Mouse (Mus musculus) large intestine, adult 2 months (tissue): ENCODE data around the gene Chrna5. TPM values are rescaled to one million over a fixed set of nuclear protein-coding genes. Genes with fewer than 3 reads are reported as not detected.

Experiments
- DNase-seq: peaks from one replicate; pipeline ENCODE4 v3.0.0-alpha.2; 2012; ENCODE audit warnings: low read depth, low spot score
- WGBS: fragments of 180-500 bp; shearing (Covaris S2); methylation state at CpG from one replicate; pipeline ENCODE4 v1.1.7; 2018; 5-methylcytosine and 5-hydroxymethylcytosine counted together
- polyA plus RNA-seq: library from polyadenylated mRNA; depleted of rRNA; stranded (reverse); fragments of >200 nt; gene quantifications from 2 replicates; pipeline ENCODE4 v1.2.3, GENCODE M21; 2012

The Chrna5 gene
- polyA plus RNA-seq, 1 experiment: 0.17 TPM

DNA sequence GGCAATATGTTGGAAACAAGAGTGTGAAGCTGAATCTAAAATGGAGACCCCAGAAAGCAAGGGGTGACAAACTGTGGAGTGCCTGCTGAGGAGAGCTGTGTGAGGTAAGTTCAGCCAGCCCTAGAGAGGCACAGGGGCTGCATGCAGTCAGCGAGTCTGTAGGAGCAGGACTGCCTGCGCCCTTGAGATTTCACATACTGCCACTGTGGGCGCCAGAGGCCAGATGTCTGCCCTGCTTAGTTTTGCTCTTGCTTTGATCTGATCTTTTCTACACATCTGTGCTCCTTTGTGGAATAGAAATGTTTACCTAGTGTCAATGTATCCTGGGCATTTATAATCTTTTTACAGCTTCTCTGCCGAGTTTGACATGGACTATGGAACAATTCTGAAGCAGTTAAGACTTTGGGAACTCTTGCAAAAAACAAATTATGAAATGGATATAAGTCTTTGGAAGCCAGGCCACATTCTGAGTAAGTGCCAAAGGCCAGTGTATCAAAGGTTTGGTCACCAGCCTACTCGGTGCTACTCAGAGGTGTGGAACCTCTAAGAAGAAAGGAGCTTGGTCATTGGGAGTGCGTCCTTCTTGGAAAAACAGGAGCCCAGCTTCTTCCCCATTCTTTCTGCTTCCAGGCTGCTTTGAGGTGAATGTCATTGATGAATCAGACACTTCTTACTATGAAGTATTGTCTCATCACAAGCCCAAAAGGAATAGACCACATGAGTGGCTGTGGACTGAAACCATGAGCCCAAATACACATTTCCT is 30.1 kb downstream of the Chrna5 start:
- 14% methylated on average over 6 of the region's 6 CpGs for WGBS
- peak; percentile 50 for DNase-seq

DNA sequence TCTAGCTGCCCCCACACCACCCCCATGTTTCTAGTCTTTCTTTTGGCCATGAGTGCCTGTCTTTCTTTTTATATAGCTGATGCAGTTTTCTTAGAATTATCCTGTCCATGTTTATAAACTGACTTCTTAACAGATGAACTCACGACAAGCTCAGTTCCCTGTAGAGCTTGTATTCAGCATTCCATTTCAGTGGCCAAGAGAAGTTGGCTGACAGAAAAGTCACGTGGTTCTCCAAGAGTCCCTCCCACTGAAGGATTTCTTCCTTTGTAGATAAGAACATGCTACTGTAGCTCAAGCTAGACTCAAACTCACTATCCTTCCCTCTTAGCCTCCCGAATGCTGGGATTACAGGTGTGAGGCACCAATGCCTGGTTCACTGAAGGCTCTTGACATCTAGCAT is 36.2 kb downstream of the Chrna5 start:
- 61% methylated on average over 3 of the region's 3 CpGs for WGBS
- DNase-seq: no peak

DNA sequence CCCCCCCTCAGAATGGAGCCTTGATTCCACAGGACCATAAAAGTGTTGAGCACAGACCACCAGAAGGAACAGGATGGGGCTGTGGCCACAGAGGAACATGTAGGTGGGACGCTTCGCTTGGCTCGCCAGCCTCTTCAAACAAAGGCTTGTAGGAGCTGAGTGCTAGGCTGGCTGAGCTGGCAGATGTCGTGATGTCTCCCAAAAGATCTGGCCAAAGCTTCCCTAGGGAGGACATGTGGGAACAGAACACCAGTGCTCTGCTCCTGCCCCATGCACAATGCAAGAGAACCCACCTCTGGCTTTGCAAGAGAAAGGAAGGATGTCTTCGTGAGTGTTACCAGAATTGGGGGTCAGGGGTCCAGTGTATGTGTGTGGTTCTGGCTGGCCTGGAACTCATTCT is 42.6 kb downstream of the Chrna5 start:
- DNase-seq: no peak
- WGBS: 73% methylated on average over 5 of the region's 5 CpGs

DNA sequence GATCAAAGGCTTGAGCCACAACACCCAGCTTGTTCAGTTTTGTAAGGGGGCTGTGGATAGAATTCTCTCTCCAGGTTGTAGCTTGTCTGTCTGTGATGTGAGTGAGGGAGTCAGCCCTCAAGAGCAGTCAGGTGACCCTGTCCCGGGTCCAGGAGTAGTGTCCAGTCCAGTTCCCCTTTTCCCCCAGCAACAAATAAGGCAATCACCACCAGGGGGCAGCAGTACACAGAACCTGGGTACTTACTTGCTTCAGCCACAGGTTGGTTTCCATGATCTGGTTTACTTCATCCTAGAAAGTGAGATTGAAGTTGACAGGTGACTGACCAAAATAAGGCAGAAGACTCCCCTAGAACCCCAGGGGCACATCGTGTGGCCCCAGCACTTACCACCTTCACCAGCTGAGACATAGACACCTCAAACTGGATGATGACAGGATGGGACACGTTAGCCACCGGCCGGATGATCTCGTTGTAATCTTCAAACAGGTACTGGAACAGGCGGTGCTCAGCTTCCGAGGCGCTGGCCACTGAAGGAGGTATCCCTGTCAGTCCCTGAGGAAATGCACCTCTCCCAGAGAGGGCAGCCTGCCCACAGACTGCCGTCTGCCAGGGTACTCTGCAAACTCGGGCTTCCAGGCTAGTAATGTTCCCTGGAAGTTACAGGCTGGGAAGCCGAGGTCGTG is 43.4 kb downstream of the Chrna5 start:
- peak; percentile 66 for DNase-seq
- 39% methylated on average over 13 of the region's 13 CpGs for WGBS

DNA sequence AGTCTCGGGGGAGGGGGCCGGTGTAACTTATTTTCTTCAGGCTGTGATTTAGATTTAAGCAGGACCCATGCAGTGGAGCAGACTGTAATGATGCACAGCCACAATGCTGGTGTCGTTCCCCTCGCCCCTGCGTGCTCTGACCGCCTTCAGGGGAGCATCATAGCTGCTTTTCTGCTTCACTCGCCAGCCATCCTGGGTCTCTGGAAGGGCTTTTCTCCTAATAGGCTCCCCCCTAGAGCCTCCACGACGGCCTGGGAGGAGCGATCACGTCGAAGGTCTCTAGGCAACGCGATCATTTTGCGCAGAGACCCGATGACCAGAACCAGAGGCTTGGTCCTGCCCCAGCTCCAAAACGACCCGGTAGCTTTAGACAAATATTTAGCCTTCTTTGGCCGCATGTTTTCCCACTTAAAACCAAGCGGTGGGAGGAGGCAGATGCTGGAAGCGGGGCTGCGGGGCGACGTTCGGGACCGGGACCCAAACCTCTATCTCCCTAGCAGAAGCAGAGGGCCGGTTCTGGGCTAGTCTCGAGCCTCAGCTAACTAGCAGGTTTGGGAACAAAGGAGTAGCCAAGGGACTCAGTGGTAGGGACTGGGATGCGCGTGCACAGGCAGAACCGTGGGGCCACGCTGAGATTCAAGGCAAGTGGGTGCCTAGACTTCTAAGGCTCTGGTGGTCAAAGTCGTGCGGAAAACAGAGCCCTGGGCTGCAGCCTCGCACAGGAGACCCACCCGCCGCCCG is 45.0 kb downstream of the Chrna5 start:
- WGBS: 15% methylated on average over 38 of the region's 38 CpGs
- no peak for DNase-seq

DNA sequence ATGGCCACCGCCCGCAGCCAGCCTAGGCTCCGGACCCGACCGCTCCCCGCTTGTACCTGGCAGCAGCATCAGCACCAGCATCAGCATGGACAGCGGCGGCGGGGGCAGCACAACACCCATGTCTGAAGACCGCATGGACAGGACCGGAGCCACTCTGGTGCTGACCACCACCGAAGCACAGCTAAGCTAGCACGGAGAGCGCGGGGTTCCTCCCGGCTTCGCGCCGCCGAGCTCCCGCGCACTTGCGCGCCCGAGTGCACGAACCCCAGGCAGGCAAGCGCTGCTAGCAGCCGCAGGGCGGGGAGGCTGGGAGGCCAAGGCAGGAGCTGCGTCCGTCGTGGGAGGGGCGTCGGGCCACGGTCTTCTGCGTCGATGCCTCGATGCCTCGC is 45.6 kb downstream of the Chrna5 start, which contains the start of gene Chrna3:
Chrna3 (minus strand) TSS at position 288 of the 389 bp plus-strand sequence.
- no peak for DNase-seq
- WGBS: 1% methylated on average over 39 of the region's 39 CpGs

DNA sequence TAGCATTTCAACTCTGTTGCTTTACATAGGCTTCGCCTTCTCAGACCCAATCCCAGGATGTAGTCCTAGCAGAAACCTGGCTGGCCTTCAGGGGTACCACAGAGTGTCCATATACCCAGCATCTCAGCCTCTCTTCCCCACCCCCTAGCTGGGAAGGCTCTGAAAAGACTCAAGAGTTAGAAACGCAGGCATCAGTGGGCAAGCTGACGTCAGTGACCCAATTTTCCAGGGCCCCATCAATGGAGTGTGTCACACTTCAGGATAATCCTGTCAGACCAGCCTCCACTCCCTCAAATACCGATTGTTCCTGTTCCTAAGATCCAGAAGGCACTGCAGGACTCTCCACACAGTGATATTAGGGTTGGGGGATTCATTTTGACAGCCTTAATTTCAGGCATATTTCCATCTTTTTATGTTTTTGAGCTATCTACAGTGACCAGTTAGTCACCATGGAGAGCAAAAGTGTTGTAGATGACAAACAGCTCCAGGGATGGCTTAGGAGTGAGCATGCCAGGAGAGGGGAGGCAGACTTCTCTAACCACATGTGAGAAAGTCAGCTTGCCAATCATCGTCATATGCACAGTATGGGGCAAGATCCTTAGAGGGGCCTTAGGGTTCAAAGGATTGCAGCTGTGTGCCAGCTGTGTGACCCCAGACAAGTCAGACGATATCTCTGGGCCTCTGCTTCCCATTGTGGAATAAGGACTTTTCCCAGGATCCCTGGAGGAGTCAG is 50.9 kb downstream of the Chrna5 start:
- WGBS: 57% methylated on average over 6 of the region's 6 CpGs
- DNase-seq: no peak

DNA sequence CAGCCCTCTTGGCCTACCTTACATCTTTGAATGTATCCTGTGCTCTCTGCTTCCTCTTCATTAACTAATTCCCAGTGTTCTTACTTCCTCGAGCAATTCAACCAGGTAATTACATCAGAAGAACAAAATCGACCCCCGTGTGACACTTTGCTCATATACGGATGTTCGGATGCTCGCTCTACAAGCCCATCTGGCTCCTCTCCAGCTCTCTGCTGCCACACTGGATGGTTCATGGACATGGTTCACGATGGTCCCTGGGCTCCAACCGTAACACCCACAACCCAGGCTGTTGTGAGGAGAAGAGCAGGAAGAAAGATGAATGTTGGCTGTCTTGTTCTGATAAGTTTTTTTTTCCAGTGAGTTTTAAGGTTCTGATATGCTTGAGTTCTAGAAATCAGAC is 58.3 kb downstream of the Chrna5 start:
- no peak for DNase-seq
- 65% methylated on average over 8 of the region's 8 CpGs for WGBS

DNA sequence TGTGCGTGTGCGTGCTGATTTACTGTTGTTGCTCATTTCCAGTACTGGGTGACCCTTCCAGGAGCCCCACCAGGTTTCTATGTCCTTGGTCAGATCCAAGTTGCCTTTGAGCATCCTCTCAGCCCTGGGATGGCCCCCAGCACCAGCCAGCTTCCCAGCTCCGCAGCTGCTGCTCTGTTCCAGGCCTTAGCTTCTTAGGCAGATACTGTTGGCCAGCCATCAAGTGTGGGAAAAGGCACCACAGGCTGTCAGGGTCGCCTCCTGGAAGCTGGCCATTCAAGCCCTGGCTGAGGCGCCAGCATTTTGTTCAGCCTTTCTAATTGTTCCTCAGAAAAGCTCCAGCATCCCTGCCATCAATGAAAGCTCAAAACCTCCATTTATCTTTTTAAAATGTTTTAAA is 59.3 kb downstream of the Chrna5 start:
- 69% methylated on average over 5 of the region's 5 CpGs for WGBS
- DNase-seq: no peak

DNA sequence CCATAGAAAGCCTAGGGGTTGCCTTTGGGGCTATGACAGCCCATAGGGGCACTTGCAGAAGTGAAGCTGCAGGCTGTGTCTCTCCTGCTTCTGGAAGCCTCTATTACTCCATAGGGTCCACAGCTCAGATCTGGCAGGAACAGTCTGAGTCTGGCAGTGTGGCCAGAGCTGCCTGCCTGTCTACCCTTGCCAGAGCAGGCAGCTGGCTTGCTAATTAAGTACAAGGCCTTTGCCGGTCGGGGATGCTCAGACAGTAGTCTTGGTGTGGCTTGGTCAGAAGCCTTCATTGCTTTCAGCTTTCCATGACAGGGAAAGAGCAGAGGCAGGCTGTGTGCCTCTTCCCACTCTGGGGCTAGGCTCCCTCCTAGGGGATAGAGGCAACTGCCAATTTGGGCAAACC is 60.7 kb downstream of the Chrna5 start:
- WGBS: 83% methylated on average over 2 of the region's 2 CpGs
- no peak for DNase-seq

DNA sequence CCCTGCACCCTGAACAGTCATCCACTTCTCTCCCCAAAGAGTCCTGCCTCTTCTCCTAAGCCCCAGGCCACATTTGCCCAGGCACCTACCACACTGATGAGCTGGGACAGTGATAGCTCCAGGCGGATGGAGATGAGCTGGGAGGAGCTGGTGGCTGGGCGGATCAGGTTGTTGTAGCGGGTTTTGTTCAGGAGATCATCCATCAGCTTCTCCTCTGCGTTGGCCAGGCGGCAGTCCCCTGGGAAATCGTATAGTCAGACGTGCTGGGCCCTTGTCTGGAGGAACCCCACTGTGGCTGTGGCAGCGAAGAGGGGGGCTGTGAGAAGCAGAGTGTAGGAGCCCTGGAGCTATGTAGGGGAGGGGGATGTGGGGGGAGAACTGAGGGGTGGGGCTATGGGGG is 63.0 kb downstream of the Chrna5 start:
- 65% methylated on average over 8 of the region's 8 CpGs for WGBS
- DNase-seq: no peak

DNA sequence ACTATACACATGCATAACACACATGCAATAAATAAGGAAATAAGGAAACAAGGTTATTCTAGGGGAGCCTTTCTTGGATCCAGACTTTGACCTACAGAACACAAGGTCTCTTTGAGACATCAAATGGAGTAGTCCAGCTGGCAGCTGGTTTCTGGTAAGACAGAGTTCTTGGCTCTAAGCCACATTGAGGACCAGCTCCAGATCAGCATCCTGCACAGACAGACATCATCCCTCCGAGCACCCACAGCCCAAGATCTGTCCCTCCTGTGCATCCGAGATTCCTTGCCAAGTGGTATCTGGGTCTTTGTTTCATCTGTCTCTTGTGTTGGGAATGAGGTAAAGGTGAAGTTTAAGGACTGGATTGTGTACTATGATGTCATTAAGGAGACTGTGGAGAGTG is 64.3 kb downstream of the Chrna5 start:
- 31% methylated on average over 2 of the region's 2 CpGs for WGBS
- DNase-seq: no peak

DNA sequence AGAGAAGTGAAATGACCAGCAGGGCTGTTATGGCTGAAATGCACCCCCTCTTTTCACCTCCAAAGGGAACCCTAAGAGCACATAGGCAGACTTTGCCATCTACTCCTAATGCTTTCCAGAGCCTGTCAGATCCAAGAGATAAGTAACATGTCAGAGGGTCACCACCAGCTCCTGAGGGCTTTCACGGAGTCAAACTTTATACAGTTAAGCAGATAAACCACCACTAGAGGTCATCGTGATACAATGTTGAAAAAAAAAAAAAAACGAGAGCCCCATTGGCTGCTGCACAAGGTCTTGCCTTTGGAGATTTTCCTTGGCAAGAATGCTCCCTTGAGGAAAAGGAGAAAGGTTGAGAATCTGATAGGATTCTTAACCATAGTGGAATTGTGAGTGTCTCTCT is 66.1 kb downstream of the Chrna5 start:
- 0% methylated on average over 3 of the region's 3 CpGs for WGBS
- DNase-seq: no peak

DNA sequence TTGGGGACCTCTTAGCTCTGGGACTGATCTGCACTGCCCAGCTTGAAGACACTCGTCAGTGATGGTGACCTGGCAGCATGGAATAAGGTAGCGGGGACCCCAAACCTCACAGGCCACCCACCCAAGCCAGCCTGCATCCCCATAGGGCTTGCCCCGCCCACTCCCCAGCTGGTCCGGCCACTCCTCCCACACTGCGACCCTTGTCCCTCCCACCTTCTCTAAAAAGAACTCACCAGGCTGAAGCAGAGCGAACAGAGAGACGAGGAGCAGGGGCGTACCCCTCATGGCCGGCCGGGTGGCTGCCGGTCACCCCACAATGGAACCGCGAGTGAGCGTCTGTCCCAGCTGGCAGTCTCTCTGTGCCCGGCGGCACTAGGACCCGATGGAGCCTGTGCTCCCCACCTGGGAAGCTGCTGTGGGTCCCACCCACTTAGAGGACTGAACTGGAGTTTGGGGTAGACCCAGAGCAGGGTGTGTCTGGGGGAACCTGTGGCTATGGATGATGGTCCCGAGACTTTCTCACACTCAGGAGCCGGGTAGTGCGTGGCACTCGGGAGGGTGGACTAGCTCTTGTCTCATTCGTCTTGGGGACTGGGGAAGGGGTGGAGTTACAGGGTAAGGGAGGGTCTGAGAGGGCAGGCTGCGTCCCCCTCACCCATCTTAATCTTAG is 67.7 kb downstream of the Chrna5 start, which contains the start of gene Chrnb4:
Chrnb4 (minus strand) TSS at position 569 of the 670 bp plus-strand sequence.
- DNase-seq: no peak
- 4% methylated on average over 23 of the region's 23 CpGs for WGBS

DNA sequence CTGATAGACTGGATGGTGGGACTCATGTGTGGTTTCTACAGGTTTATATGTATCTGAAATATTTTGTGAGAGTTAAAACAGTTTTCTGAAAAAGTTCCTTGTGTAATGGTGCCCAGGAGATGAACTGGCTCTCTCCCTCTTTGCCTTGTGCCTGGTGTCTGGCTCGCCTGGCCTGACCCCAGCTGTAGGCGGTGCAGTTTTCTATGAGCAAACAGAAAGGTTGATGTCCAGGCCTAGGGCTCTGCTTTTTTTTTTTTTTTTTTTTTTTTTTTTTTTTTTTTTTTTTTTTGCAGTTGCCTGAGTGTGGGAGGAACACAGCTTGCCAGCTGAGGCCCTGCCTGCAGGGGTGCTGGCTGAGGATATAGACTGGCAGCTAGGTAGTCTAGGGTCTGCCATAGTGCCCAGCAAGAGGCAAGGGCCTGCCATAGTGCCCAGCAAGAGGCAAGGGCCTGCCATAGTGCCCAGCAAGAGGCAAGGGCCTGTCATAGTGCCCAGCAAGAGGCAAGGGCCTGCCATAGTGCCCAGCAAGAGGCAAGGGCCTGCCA is 74.8 kb downstream of the Chrna5 start:
- WGBS: 44% methylated on average over 2 of the region's 2 CpGs
- DNase-seq: no peak
